Mouse (Mus musculus) heart, embryonic 15.5 days (tissue): ENCODE measurements around the gene Hspa5. TPM values are rescaled to one million over a fixed set of nuclear protein-coding genes. Genes with fewer than 3 reads are reported as not detected.

ENCODE experiments used
- ATAC-seq: fragments of 200-750 bp; cut with Nextera tagmentation; replicated peaks from 2 replicates; pipeline ENCODE4 v1.8.0; 2017; ENCODE audit warnings: low read depth, moderate TSS enrichment; ENCODE audit not compliant: insufficient number of reproducible peaks, insufficient read depth, low FRiP score
- H3K27ac ChIP-seq: fragments of 300-500 bp; sonication (generic); 2 replicates; pipeline ENCODE4 v1.5.1; 2015; ENCODE audit warnings: mild to moderate bottlenecking, inconsistent platforms
- H3K27me3 ChIP-seq: fragments of 300-500 bp; sonication (generic); 2 replicates; pipeline ENCODE4 v1.6.1; 2015; ENCODE audit warnings: inconsistent platforms
- H3K36me3 ChIP-seq: fragments of 300-500 bp; sonication (generic); 2 replicates; pipeline ENCODE4 v1.6.1; 2015; ENCODE audit warnings: mild to moderate bottlenecking, inconsistent platforms
- H3K4me1 ChIP-seq: fragments of 300-500 bp; sonication (generic); replicated peaks from 2 replicates; pipeline ENCODE4 v1.6.1; 2015; ENCODE audit warnings: inconsistent platforms
- H3K4me2 ChIP-seq: fragments of 300-500 bp; sonication (generic); 2 replicates; pipeline ENCODE4 v1.6.1; 2015; ENCODE audit warnings: inconsistent platforms, mild to moderate bottlenecking, moderate library complexity
- H3K4me3 ChIP-seq: fragments of 300-500 bp; sonication (generic); 2 replicates; pipeline ENCODE4 v1.5.1; 2015; ENCODE audit warnings: mild to moderate bottlenecking, inconsistent platforms
- H3K9ac ChIP-seq: fragments of 300-500 bp; sonication (generic); 2 replicates; pipeline ENCODE4 v1.6.1; 2015; ENCODE audit warnings: mild to moderate bottlenecking, inconsistent platforms
- H3K9me3 ChIP-seq: fragments of 300-500 bp; sonication (generic); replicated peaks from 2 replicates; pipeline ENCODE4 v1.6.1; 2016; ENCODE audit warnings: inconsistent platforms
- WGBS: fragments of 180-500 bp; shearing (Covaris S2); methylation state at CpG from one replicate; pipeline ENCODE4 v1.1.7; 2015; ENCODE audit warnings: mixed read lengths; 5-methylcytosine and 5-hydroxymethylcytosine counted together
- polyA plus RNA-seq: library from polyadenylated mRNA; unstranded; fragments of >200 nt; fragmentation: Nextera tagmentation; extraction: Ambion mirVana; gene quantifications from 2 replicates; pipeline ENCODE4 v1.2.1, GENCODE M21; 2015

The Hspa5 gene
- 633 and 641 TPM in 2 replicates for polyA plus RNA-seq

DNA sequence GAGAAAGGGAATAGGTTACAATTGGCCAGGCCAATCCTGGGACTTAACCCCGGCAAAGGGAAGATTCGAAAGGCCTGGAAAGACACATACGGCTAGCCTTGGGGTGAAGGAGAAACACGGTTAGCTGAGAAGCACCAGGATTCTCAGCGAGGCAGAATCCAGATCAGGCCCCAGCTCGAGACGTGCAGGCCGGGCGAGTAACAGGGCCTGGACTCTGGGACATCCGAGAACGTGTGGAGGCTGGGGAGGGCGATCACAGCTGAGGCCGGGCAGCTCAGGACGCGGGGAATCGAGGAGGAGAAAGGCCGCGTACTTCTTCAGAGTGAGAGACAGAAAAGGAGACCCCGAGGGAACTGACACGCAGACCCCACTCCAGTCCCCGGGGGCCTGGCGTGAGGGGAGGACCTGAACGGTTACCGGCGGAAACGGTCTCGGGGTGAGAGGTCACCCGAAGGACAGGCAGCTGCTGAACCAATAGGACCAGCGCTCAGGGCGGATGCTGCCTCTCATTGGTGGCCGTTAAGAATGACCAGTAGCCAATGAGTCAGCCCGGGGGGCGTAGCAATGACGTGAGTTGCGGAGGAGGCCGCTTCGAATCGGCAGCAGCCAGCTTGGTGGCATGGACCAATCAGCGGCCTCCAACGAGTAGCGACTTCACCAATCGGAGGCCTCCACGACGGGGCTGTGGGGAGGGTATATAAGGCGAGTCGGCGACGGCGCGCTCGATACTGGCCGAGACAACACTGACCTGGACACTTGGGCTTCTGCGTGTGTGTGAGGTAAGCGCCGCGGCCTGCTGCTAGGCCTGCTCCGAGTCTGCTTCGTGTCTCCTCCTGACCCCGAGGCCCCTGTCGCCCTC, at the start of gene Hspa5:
Hspa5 (plus strand) TSS at position 603 of the 859 bp plus-strand sequence.
- Histone ChIP-seq H3K27me3 (no peaks in the 10 kb centered on the region), H3K36me3 (peaks cover 31% of the 10 kb centered on the region), H3K9me3 (no peaks in the 10 kb centered on the region), H3K27ac (peak within 1 kb of the TSS; percentile 89), H3K4me2 (peak within 1 kb of the TSS; percentile 66), H3K4me3 (peak within 1 kb of the TSS; percentile 85), H3K9ac (peak within 1 kb of the TSS; percentile 95), H3K4me1 (peaks cover 40% of the 10 kb centered on the region)
- ATAC-seq: peak; percentile 99
- WGBS: 0% methylated on average over 60 of the region's 60 CpGs

- no peak for ATAC-seq
- Histone ChIP-seq H3K27ac (no peak overlapping the region), H3K4me3 (no peak overlapping the region), H3K9ac (no peak overlapping the region), H3K36me3 (peaks cover 55% of the 10 kb centered on the region), H3K4me1 (no peaks in the 10 kb centered on the region), H3K9me3 (no peaks in the 10 kb centered on the region), H3K27me3 (no peaks in the 10 kb centered on the region), H3K4me2 (no peak overlapping the region)
- 94% methylated on average over 5 of the region's 5 CpGs for WGBS
Measured at GRCm38 (mm10) chr2:34725269-34725668, 46.5 kb upstream of the Hspa5 start.

GRCm38 (mm10) chr2:34727045-34727728, 44.6 kb upstream of the Hspa5 start:
- Histone ChIP-seq H3K4me1 (no peaks in the 10 kb centered on the region), H3K9ac (no peak overlapping the region), H3K4me3 (no peak overlapping the region), H3K9me3 (no peaks in the 10 kb centered on the region), H3K4me2 (no peak overlapping the region), H3K27ac (no peak overlapping the region), H3K36me3 (peaks cover 39% of the 10 kb centered on the region), H3K27me3 (no peaks in the 10 kb centered on the region)
- ATAC-seq: no peak
- 65% methylated on average over 8 of the region's 8 CpGs for WGBS

- Histone ChIP-seq H3K27me3 (no peaks in the 10 kb centered on the region), H3K4me1 (peaks cover 8% of the 10 kb centered on the region; the same call in 1 of the 2 replicates), H3K4me3 (no peak overlapping the region), H3K4me2 (no peak overlapping the region), H3K9me3 (no peaks in the 10 kb centered on the region), H3K36me3 (no peaks in the 10 kb centered on the region), H3K9ac (no peak overlapping the region), H3K27ac (no peak overlapping the region)
- WGBS: 84% methylated on average over 1 of the region's 1 CpGs
- ATAC-seq: no peak
Measured at GRCm38 (mm10) chr2:34736626-34737025, 35.1 kb upstream of the Hspa5 start.

- H3K4me3 ChIP-seq: no peak overlapping the region
- 63% methylated on average over 1 of the region's 1 CpGs for WGBS
- no peak overlapping the region for H3K4me2 ChIP-seq
- H3K27ac ChIP-seq: no peak overlapping the region
- no peaks in the 10 kb centered on the region for H3K27me3 ChIP-seq
- no peaks in the 10 kb centered on the region for H3K36me3 ChIP-seq
- no peak for ATAC-seq
- H3K4me1 ChIP-seq: peaks cover 14% of the 10 kb centered on the region
- no peaks in the 10 kb centered on the region for H3K9me3 ChIP-seq
- H3K9ac ChIP-seq: no peak overlapping the region
Measured at GRCm38 (mm10) chr2:34737911-34738310, 33.9 kb upstream of the Hspa5 start.

DNA sequence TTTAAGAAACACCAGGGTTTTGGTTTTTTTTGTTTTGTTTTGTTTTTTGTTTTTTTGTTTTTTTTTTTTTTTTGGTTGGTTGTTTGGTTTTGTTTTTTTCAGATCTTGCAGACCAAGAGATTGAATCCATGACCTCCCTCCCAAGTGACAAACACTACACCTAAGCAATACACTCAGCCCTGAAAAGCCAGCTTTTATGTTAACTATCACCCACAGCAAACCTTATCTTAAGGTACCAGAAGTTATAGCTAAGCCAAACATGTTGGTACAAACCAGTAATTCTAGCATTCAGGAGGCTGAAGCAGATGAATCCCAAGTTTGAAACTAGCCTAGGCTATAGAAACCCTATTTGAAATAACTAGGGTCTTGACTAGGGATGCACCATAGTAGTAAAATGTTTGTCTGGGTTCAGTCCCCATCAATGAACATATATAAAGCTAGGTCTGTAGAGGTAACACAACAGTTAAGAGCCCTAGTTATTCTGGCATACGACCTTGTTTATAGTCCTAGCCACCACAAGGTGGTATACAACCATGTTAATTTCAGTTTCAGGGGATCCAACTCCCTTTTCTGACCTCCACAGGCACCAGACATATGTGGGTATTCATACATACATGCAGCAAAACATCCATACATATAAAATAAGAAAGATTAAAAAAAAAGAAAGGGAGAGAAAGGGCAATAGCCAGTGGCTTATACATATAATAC, 31.9 kb upstream of the Hspa5 start:
- Histone ChIP-seq H3K36me3 (peaks cover 3% of the 10 kb centered on the region; the same call in 1 of the 2 replicates), H3K4me2 (no peak overlapping the region), H3K4me3 (no peak overlapping the region), H3K27ac (no peak overlapping the region), H3K4me1 (peaks cover 16% of the 10 kb centered on the region), H3K9ac (no peak overlapping the region), H3K27me3 (no peaks in the 10 kb centered on the region), H3K9me3 (no peaks in the 10 kb centered on the region)
- WGBS: 71% methylated on average over 1 of the region's 1 CpGs
- no peak for ATAC-seq

DNA sequence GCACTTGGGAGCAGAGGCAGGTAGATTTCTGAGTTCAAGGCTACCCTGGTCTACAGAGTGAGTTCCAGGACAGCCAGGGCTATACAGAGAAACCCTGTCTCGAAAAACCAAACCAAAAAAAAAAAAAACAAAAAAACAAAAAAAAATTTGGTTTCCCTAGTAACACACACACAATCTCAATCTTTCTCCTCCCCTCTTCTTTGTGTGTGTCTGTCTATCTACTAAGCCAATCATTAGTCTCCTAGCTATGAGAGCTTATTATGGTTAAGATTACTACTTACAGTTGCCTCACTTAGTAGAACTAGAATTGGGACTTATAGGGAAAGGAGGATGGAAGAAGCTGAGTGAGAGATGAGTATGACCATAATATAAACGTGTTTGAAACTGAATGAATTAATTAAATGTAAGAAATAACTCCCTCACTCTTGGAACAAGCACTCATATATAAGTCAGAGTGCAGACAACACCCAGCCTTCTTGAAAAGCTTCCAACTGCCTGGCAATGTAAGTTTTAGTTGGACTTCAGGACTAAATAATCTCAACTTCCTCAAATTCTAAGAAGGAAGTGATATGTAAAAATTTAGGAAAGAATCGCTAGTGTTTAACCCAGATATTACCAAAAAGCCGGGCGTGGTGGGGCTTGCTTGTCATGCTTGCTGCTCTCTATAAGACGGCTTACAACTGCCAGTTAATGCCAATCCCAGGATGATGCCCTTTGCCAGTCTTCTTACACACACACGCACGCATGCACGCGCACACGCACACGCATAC, 30.2 kb upstream of the Hspa5 start:
- Histone ChIP-seq H3K36me3 (peaks cover 3% of the 10 kb centered on the region; the same call in 1 of the 2 replicates), H3K4me3 (no peak overlapping the region), H3K27me3 (no peaks in the 10 kb centered on the region), H3K4me1 (peaks cover 8% of the 10 kb centered on the region), H3K27ac (no peak overlapping the region), H3K9me3 (no peaks in the 10 kb centered on the region), H3K9ac (no peak overlapping the region), H3K4me2 (no peak overlapping the region)
- 87% methylated on average over 12 of the region's 12 CpGs for WGBS
- ATAC-seq: no peak

GRCm38 (mm10) chr2:34742675-34743074, 29.1 kb upstream of the Hspa5 start:
- Histone ChIP-seq H3K9me3 (no peaks in the 10 kb centered on the region), H3K9ac (no peak overlapping the region), H3K4me1 (peaks cover 8% of the 10 kb centered on the region), H3K4me2 (no peak overlapping the region), H3K4me3 (no peak overlapping the region), H3K36me3 (peaks cover 3% of the 10 kb centered on the region; the same call in 1 of the 2 replicates), H3K27ac (no peak overlapping the region), H3K27me3 (no peaks in the 10 kb centered on the region)
- no peak for ATAC-seq
- WGBS: 86% methylated on average over 8 of the region's 8 CpGs

DNA sequence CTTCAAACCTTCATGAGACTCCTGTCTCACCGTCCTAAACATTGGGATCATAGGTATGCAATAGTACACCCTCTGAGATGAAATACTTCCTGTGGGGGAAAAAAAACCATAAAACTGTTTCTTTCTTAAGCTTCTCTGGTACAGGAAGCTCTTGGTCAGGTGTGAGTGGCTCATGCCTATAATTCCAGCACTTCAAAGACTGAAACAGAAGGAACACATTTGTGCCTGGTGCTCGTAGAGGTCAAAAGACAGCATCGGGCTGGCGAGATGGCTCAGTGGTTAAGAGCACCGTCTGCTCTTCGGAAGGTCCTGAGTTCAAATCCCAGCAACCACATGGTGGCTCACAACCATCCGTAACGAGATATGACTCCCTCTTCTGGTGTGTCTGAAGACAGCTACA, 27.3 kb upstream of the Hspa5 start:
- Histone ChIP-seq H3K4me1 (peaks cover 8% of the 10 kb centered on the region), H3K36me3 (peaks cover 3% of the 10 kb centered on the region; the same call in 1 of the 2 replicates), H3K9me3 (no peaks in the 10 kb centered on the region), H3K4me2 (no peak overlapping the region), H3K9ac (no peak overlapping the region), H3K27ac (no peak overlapping the region), H3K4me3 (no peak overlapping the region), H3K27me3 (no peaks in the 10 kb centered on the region)
- ATAC-seq: no peak
- WGBS: 91% methylated on average over 8 of the region's 8 CpGs

DNA sequence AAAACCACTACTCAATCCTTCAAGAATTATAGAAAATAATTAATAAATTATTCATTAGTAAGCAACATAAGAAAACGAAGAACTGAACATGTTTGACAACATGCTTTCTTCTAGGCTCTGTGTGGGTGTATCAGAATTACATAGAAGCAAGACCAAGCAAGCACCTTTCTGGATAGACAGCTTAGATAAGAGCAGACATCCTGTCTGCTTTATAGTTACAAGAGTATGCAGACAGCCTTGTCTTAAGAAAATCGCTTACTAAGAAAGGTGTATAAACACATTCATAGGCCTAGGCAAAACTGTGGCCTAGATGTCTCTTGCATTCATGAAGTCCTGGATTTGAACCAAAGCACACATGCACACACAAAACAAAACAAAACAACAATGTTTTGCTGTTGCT, 26.1 kb upstream of the Hspa5 start:
- 77% methylated on average over 2 of the region's 2 CpGs for WGBS
- Histone ChIP-seq H3K4me2 (no peak overlapping the region), H3K9ac (no peak overlapping the region), H3K27me3 (no peaks in the 10 kb centered on the region), H3K4me3 (no peak overlapping the region), H3K9me3 (no peaks in the 10 kb centered on the region), H3K36me3 (peaks cover 3% of the 10 kb centered on the region; the same call in 1 of the 2 replicates), H3K27ac (no peak overlapping the region), H3K4me1 (peaks cover 8% of the 10 kb centered on the region)
- ATAC-seq: no peak
